Mouse (Mus musculus) A20 (cell line): ENCODE measurements around the gene Morc3.

Experiments used
- DNase-seq: peaks from one replicate; pipeline ENCODE4 v3.0.0-alpha.2; 2011; ENCODE audit warnings: low read depth, low spot score

Gene Morc3

DNA sequence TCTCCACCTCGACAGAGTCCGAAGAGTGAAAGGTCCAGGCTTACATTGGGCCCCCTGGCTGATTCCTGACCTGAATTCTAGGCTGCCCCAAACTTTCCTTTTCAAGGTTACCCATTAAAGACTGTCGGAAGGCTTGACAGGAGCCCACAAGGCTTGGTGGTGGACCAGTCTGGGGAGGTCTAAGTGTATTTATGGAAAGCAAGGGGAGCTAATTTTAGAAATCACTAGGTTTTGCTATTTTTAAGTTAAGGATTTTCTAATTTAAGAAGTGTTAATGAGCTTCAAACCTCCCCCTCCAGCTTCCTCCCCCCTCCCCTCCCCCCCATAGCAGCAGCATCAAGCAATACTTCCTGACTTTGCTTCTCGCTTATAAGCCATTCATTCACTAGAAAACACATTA is 88.8 kb downstream of the Morc3 start:
- DNase-seq = no peak

- DNase-seq = no peak
Measured at GRCm38 (mm10) chr16:93922835-93923389, 91.0 kb downstream of the Morc3 start.

GRCm38 (mm10) chr16:93923788-93924187 is 91.9 kb downstream of the Morc3 start:
- peak; percentile 63 for DNase-seq
